16 mouse cellular contexts compared by ENCODE assay signal in the genomic region with DNA sequence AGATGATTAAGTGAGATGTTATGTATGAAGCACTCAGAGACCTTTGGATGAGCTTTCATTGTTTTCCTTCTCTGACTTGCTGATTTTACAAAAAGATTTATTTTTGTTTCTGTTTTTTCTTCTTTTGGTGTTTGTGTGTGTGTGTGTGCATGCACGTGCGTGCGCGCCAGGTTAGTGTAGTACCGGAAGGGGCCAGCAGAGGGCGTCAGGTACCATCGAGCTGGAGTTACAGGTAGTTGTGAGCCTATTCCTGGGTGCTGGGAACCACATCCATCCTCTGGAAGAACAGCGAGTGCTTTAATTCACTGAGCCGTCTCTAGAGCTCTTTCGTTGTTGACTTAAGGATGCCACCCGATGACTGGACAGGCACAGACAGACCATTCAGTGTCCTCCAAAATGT.
DNase-seq lines count a peak whose midpoint lies in the region; ATAC-seq and TF ChIP-seq lines count a peak whose summit lies in the region.
"Had no signal": no experiment of that assay in that cellular context is flagged by ENCODE, and none has a peak within 500 bp of the region (broad histone marks: within the 10 kb centered on the region; RNA-seq: fewer than 3 reads in every experiment).

No protein-coding gene starts in this region.

- no peak overlapping the region for H3K4me2 ChIP-seq in kidney, embryonic 14.5 days (replicated peaks; ENCODE audit: low read depth, low read length)
- H3K4me2 ChIP-seq: hindbrain, embryonic 15.5 days; kidney, embryonic 15.5 days; neural tube, embryonic 15.5 days had no signal

- TF ChIP-seq POLR2A in cerebellum, adult 2 months (IDR thresholded peaks at IDR 0.05; ENCODE audit: borderline replicate concordance, insufficient read depth, low read length) = no peak

- peaks cover 17% of the 10 kb centered on the region for H3K4me1 ChIP-seq in cerebellum, adult 2 months (ENCODE audit: control insufficient read depth, insufficient read depth, low read length)
- no peaks in the 10 kb centered on the region for H3K4me1 ChIP-seq in kidney, embryonic 14.5 days (ENCODE audit: control insufficient read depth, insufficient read depth, low read length)
- H3K4me1 ChIP-seq: hindbrain, embryonic 15.5 days; kidney, embryonic 15.5 days; neural tube, embryonic 15.5 days had no signal

- H3K27ac ChIP-seq in cerebellum, adult 2 months (ENCODE audit: insufficient read depth, low read length) = no peak overlapping the region
- no peak overlapping the region for H3K27ac ChIP-seq in layer of hippocampus, adult 2 months
- H3K27ac ChIP-seq in kidney, embryonic 14.5 days (ENCODE audit: low read depth, low read length) = no peak overlapping the region
- H3K27ac ChIP-seq: hindbrain, embryonic 15.5 days; kidney, embryonic 15.5 days; neural tube, embryonic 15.5 days had no signal

- H3K9me3 ChIP-seq in kidney, embryonic 14.5 days (ENCODE audit: control insufficient read depth, low read length) = peaks cover 3% of the 10 kb centered on the region; the same call in 1 of the 2 replicates
- H3K9me3 ChIP-seq: hindbrain, embryonic 15.5 days; kidney, embryonic 15.5 days; neural tube, embryonic 15.5 days had no signal

- H3K9ac ChIP-seq in kidney, embryonic 14.5 days (ENCODE audit: low read depth, low read length) = no peak overlapping the region
- H3K9ac ChIP-seq: hindbrain, embryonic 15.5 days; kidney, embryonic 15.5 days; neural tube, embryonic 15.5 days had no signal

- WGBS in cerebellum, adult 2 months = 97% methylated on average over 11 of the region's 11 CpGs
- WGBS in kidney, embryonic 14.5 days = 97% methylated on average over 11 of the region's 11 CpGs

- DNase-seq in cerebellum, adult 2 months = no peak
- no peak for DNase-seq in cerebellum, adult 11 months
- no peak for DNase-seq in layer of hippocampus, adult 2 months (ENCODE audit: low spot score in 2 of 2)
- no peak for DNase-seq in layer of hippocampus, postnatal 14 days (ENCODE audit: low spot score in 2 of 2)
- peak; percentile 5 for DNase-seq in thymus, postnatal 14 days
- no peak for DNase-seq in thymus, postnatal 0 days (ENCODE audit: low spot score)
- DNase-seq in testis, postnatal 10 days (ENCODE audit: low spot score) = peak; percentile 66
- DNase-seq: cerebellum, adult 9-10 months; embryo, embryonic 11 days; gastrocnemius, postnatal 36 days; layer of hippocampus, adult 9-11 months had no signal

- H3K27me3 ChIP-seq in cerebellum, adult 2 months (ENCODE audit: control insufficient read depth, insufficient read depth, low read length) = no peaks in the 10 kb centered on the region
- no peaks in the 10 kb centered on the region for H3K27me3 ChIP-seq in kidney, embryonic 14.5 days (ENCODE audit: control insufficient read depth, insufficient read depth, low read length)
- H3K27me3 ChIP-seq: hindbrain, embryonic 15.5 days; kidney, embryonic 15.5 days; neural tube, embryonic 15.5 days had no signal

- TF ChIP-seq CTCF in cerebellum, adult 2 months (IDR thresholded peaks at IDR 0.05; ENCODE audit: borderline replicate concordance, insufficient read depth, low read depth, low read length) = peak; percentile 51
- peak; percentile 50 for TF ChIP-seq CTCF in layer of hippocampus, adult 2 months (conservative IDR thresholded peaks at IDR 0.05)

- H3K36me3 ChIP-seq in kidney, embryonic 14.5 days (ENCODE audit: control insufficient read depth, insufficient read depth, low read length) = no peaks in the 10 kb centered on the region
- H3K36me3 ChIP-seq: hindbrain, embryonic 15.5 days; kidney, embryonic 15.5 days; neural tube, embryonic 15.5 days had no signal

- no peak for ATAC-seq in kidney, embryonic 14.5 days (ENCODE audit: low FRiP score, low TSS enrichment)
- ATAC-seq: forebrain, embryonic 16.5 days had no signal

- H3K4me3 ChIP-seq in cerebellum, adult 2 months (replicated peaks; ENCODE audit: insufficient read depth, low read depth, low read length) = no peak overlapping the region
- no peak overlapping the region for H3K4me3 ChIP-seq in layer of hippocampus, adult 2 months
- H3K4me3 ChIP-seq in kidney, embryonic 14.5 days (ENCODE audit: low read length) = no peak overlapping the region
- H3K4me3 ChIP-seq: hindbrain, embryonic 15.5 days; kidney, embryonic 15.5 days; neural tube, embryonic 15.5 days had no signal

Comparison
In these comparisons a context has a peak if more than half of its experiments do, and no peak if none do; other contexts are left out.
1. DNase-seq: peak in thymus, postnatal 14 days (single experiment) and testis, postnatal 10 days (single experiment); none in cerebellum, adult 2 months (0 of 2), cerebellum, adult 11 months (single experiment), layer of hippocampus, adult 2 months (0 of 2), layer of hippocampus, postnatal 14 days (0 of 2) and thymus, postnatal 0 days (single experiment).